Mouse (Mus musculus) ES-Bruce4 (cell line): ENCODE results near the gene Irf2bp2. TPM values are rescaled to one million over a fixed set of nuclear protein-coding genes. Genes with fewer than 3 reads are reported as not detected.

Experiments used
- H3K27ac ChIP-seq: 2 replicates; pipeline ENCODE4 v1.5.1; 2012; ENCODE audit warnings: low read length, inconsistent platforms; ENCODE audit not compliant: insufficient read depth
- H3K27me3 ChIP-seq: 2 replicates; pipeline ENCODE4 v1.6.1; 2012; ENCODE audit warnings: mild to moderate bottlenecking, low read length, inconsistent platforms; ENCODE audit not compliant: control insufficient read depth, poor library complexity, insufficient read depth, severe bottlenecking
- H3K36me3 ChIP-seq: 2 replicates; pipeline ENCODE4 v1.6.1; 2012; ENCODE audit warnings: inconsistent platforms, mild to moderate bottlenecking, low read length, moderate library complexity; ENCODE audit not compliant: control insufficient read depth, poor library complexity, insufficient read depth, severe bottlenecking
- H3K4me1 ChIP-seq: one replicate; pipeline ENCODE4 v1.8.1; 2011; ENCODE audit warnings: low read length; ENCODE audit not compliant: control insufficient read depth, insufficient read depth
- H3K4me3 ChIP-seq: 2 replicates; pipeline ENCODE4 v1.5.1; 2011; ENCODE audit warnings: low read depth, mild to moderate bottlenecking, low read length
- H3K9ac ChIP-seq: 2 replicates; pipeline ENCODE4 v1.6.1; 2012; ENCODE audit warnings: low read depth, mild to moderate bottlenecking, inconsistent platforms; ENCODE audit not compliant: poor library complexity, severe bottlenecking
- H3K9me3 ChIP-seq: replicated peaks from 2 replicates; pipeline ENCODE4 v1.6.1; 2012; ENCODE audit warnings: mild to moderate bottlenecking, low read length, inconsistent platforms; ENCODE audit not compliant: control insufficient read depth, poor library complexity, insufficient read depth, severe bottlenecking
- CTCF ChIP-seq: IDR thresholded peaks from one replicate; pipeline ENCODE4 v1.8.1; 2011; ENCODE audit warnings: low read depth, low read length
- EP300 ChIP-seq: IDR thresholded peaks from 2 replicates; pipeline ENCODE4 v1.6.1; 2011; ENCODE audit warnings: low read depth, low read length; ENCODE audit not compliant: insufficient read depth
- POLR2A ChIP-seq: IDR thresholded peaks from one replicate; pipeline ENCODE4 v1.8.1; 2011; ENCODE audit warnings: low read length; ENCODE audit not compliant: insufficient read depth
- polyA plus RNA-seq: library from polyadenylated mRNA; stranded (reverse); fragments of >200 nt; gene quantifications from 2 replicates; pipeline ENCODE4 v1.2.4, GENCODE M21; 2011; ENCODE audit warnings: low read depth; ENCODE audit not compliant: missing spikeins, insufficient read depth, insufficient read length

Gene Irf2bp2
- polyA plus RNA-seq, 1 experiment = 39.6 TPM

DNA sequence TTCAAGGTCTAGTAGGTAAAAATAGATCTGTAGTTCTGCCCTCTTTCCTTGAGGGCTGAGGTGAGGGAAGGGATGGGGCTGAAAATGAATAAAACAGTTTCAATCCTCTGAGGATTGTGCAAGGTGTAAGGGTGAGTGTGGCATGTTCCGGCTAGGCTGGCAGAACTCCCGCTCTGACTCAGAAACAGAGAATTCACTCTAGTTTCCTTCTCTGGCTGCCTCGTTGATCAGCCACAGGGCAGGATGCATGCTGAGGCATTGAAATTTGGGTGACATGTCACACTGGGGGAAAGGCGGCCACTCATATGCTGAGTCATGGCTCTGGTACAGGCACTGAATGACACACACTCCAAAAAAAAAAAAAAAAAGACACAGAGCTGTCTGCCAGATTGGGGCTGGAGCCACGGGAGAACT, 42.8 kb downstream of the Irf2bp2 start:
- Histone ChIP-seq H3K9ac (no peak overlapping the region; the same call in none of the 2 replicates), H3K4me3 (no peak overlapping the region), H3K9me3 (no peaks in the 10 kb centered on the region), H3K27me3 (no peaks in the 10 kb centered on the region), H3K36me3 (no peaks in the 10 kb centered on the region), H3K27ac (peak overlapping the region; percentile 22; the same call in 1 of the 2 replicates), H3K4me1 (no peaks in the 10 kb centered on the region)
- no peak for TF ChIP-seq POLR2A
- TF ChIP-seq EP300 = no peak
- no peak for TF ChIP-seq CTCF

DNA sequence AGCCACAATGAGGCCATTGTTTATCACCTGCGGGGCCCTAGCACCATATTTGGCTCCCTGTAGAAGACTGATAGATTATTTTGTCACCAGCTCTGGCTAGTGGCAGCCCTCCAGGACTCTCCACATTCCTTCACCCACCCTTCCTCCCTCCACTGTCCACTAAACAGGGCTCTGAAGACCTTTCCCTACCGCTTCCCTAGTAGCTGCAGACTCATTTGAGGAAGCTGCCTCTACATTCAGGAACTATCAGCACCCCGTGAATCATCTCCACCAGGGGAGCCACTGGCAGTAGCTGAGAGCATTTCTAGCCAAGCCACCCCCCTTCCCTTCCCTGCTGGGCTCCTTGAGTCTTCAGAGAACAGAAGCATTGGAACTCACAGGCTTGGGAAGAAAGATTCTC, 45.9 kb downstream of the Irf2bp2 start:
- no peak overlapping the region for H3K4me3 ChIP-seq

DNA sequence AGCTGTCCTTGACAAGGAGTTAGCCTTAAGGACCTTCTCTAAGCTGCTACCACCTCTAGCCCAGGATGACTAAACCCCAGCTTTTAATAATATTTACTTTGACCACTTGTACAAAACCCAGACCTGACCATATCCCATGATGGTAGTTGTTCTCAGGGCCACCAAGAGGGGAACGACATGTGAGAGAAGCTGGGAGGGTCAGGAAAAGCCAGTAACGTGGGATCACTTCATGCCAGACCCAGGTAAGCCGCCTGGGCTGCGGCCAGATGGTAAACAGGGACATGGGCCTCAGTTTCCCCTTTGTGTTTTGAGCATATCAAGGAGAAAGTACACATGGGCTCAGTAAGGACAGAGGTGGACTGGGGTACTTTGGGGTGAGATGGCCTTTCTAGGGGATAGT, 46.4 kb downstream of the Irf2bp2 start:
- Histone ChIP-seq H3K27me3 (no peaks in the 10 kb centered on the region), H3K4me3 (no peak overlapping the region), H3K27ac (no peak overlapping the region), H3K9me3 (no peaks in the 10 kb centered on the region), H3K36me3 (no peaks in the 10 kb centered on the region), H3K9ac (no peak overlapping the region), H3K4me1 (no peaks in the 10 kb centered on the region)
- no peak for TF ChIP-seq POLR2A

More for the DNA sequence above, 45.9 kb downstream of the Irf2bp2 start:
- Histone ChIP-seq H3K27me3 (no peaks in the 10 kb centered on the region), H3K9ac (no peak overlapping the region), H3K36me3 (no peaks in the 10 kb centered on the region), H3K4me1 (no peaks in the 10 kb centered on the region), H3K27ac (no peak overlapping the region), H3K9me3 (no peaks in the 10 kb centered on the region)
- TF ChIP-seq POLR2A = no peak
- TF ChIP-seq EP300 = no peak
- no peak for TF ChIP-seq CTCF

DNA sequence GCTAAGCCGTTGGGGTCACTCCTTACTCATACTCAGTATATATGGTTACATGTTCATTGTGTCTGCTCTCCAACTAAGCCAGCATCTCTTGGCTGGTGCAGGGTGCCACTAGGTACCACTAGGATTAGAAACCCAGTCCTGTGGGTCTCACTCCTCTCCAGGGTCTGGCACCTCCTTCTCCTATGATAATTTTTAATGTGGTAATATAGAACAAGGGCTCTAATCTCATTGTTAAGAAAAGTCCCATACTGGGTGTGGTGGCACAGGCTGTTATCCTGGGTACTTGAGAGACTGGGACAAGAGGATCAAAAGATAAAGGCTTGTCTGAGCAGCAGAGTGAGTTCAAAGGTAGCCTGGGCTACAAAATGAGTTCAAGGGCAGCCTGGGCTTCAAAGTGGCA, 47.3 kb downstream of the Irf2bp2 start:
- Histone ChIP-seq H3K36me3 (no peaks in the 10 kb centered on the region), H3K9ac (no peak overlapping the region), H3K4me3 (no peak overlapping the region), H3K4me1 (no peaks in the 10 kb centered on the region), H3K27ac (no peak overlapping the region), H3K9me3 (no peaks in the 10 kb centered on the region), H3K27me3 (no peaks in the 10 kb centered on the region)
- TF ChIP-seq CTCF = no peak
- no peak for TF ChIP-seq POLR2A

DNA sequence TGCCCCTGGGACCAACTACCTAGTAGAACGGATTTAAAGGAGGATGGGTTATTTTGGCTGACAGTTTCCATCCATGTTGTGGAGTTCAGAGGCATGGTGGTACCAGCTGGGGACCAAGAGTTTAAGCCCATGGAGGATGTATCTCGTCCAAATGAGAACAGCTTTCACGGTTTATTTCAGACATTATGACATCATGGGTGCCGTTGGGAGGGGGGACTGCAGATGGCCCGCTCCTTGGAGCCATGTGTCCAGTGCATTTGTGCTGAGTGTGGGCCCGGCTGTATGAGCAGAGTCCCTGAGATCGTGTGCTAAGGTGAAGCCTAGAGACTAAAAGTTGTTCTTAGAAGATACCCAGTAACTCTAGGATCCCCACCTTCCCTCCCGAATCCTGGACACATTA, 50.4 kb downstream of the Irf2bp2 start:
- Histone ChIP-seq H3K9ac (no peak overlapping the region), H3K9me3 (no peaks in the 10 kb centered on the region), H3K4me1 (peaks cover 6% of the 10 kb centered on the region), H3K27me3 (no peaks in the 10 kb centered on the region), H3K27ac (no peak overlapping the region), H3K4me3 (no peak overlapping the region), H3K36me3 (no peaks in the 10 kb centered on the region)
- TF ChIP-seq POLR2A = no peak
- TF ChIP-seq EP300 = no peak
- TF ChIP-seq CTCF = no peak

DNA sequence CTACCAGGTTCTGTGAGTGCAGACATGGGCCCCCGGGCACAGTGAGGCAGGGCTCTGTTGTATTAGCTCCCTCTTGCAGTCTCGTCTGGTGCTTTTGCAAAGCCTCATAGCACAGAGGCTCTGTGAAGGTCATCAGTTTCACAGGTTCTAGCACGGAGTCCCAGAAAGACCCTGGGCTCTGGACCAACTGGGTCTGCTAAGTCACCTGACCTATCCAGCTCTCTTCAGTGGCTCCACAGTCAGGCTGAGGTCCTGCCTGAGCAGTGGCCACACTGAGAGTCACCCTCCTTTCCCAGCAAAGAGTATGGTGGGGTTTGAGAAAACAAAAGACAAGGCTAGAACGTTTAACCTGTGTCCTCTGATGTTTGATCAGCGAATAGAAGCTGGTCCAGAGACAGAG, 51.0 kb downstream of the Irf2bp2 start:
- H3K9ac ChIP-seq = no peak overlapping the region
- H3K36me3 ChIP-seq = no peaks in the 10 kb centered on the region
- TF ChIP-seq CTCF (no peak), POLR2A (no peak), EP300 (no peak)
- H3K27me3 ChIP-seq = no peaks in the 10 kb centered on the region
- no peaks in the 10 kb centered on the region for H3K9me3 ChIP-seq
- H3K4me1 ChIP-seq = peaks cover 6% of the 10 kb centered on the region
- no peak overlapping the region for H3K4me3 ChIP-seq
- H3K27ac ChIP-seq = no peak overlapping the region
